Mouse (Mus musculus) C2C12 (cell line): Measurements from ENCODE around the gene Lrrc23.

Source experiments
- CTCF ChIP-seq: IDR thresholded peaks from one replicate; pipeline ENCODE4 v1.5.1; 2011; ENCODE audit not compliant: control insufficient read depth, insufficient read depth, insufficient read length
- MAX ChIP-seq: IDR thresholded peaks from one replicate; pipeline ENCODE4 v1.6.1; 2011; ENCODE audit warnings: mild to moderate bottlenecking, control low read depth
- MYOD1 ChIP-seq: IDR thresholded peaks from one replicate; pipeline ENCODE4 v1.6.1; 2011; ENCODE audit warnings: low read depth; ENCODE audit not compliant: control insufficient read depth, insufficient read length
- MYOG ChIP-seq: IDR thresholded peaks from one replicate; pipeline ENCODE4 v1.6.1; 2011; ENCODE audit not compliant: control insufficient read depth, insufficient read length; ENCODE audit errors: extremely low read depth
- USF1 ChIP-seq: IDR thresholded peaks from one replicate; pipeline ENCODE4 v1.6.1; 2011; ENCODE audit warnings: low read depth, mild to moderate bottlenecking, control low read depth, moderate library complexity

GRCm38 (mm10) chr6:124789519-124789918 lies 10.0 kb upstream of the Lrrc23 start:
- TF ChIP-seq USF1 (no peak), CTCF (no peak), MAX (no peak), MYOG (no peak), MYOD1 (no peak)
